Mouse (Mus musculus) C2C12 (cell line): ENCODE results near the gene Xpo4. TPM values are rescaled to one million over a fixed set of nuclear protein-coding genes. Genes with fewer than 3 reads are reported as not detected.

ENCODE experiments used
- H3K27me3 ChIP-seq: one replicate; pipeline ENCODE4 v1.6.1; 2011; ENCODE audit not compliant: control insufficient read depth, insufficient read depth, insufficient read length
- H3K36me3 ChIP-seq: one replicate; pipeline ENCODE4 v1.6.1; 2011; ENCODE audit not compliant: control insufficient read depth, insufficient read depth
- H3K4me3 ChIP-seq: one replicate; pipeline ENCODE4 v1.5.1; 2011; ENCODE audit warnings: mild to moderate bottlenecking, control low read depth; ENCODE audit not compliant: poor library complexity, insufficient read depth, severe bottlenecking
- H3K79me2 ChIP-seq: one replicate; pipeline ENCODE4 v1.6.1; 2011; ENCODE audit not compliant: control insufficient read depth, insufficient read depth
- H3K79me3 ChIP-seq: one replicate; pipeline ENCODE4 v1.6.1; 2011; ENCODE audit warnings: low read depth, control low read depth
- H3ac ChIP-seq: one replicate; pipeline ENCODE3; 2011; ENCODE audit warnings: low read depth; ENCODE audit not compliant: control insufficient read depth, insufficient read length
- CEBPB ChIP-seq: IDR thresholded peaks from one replicate; pipeline ENCODE4 v1.6.1; 2011; ENCODE audit warnings: low read depth, mild to moderate bottlenecking, control low read depth, moderate library complexity
- CTCF ChIP-seq: IDR thresholded peaks from one replicate; pipeline ENCODE4 v1.5.1; 2011; ENCODE audit not compliant: control insufficient read depth, insufficient read depth, insufficient read length
- FOSL1 ChIP-seq: IDR thresholded peaks from one replicate; pipeline ENCODE4 v1.8.0; 2011; ENCODE audit warnings: mild to moderate bottlenecking, low read length; ENCODE audit not compliant: poor library complexity, insufficient read depth, severe bottlenecking
- MAX ChIP-seq: IDR thresholded peaks from one replicate; pipeline ENCODE4 v1.6.1; 2011; ENCODE audit warnings: mild to moderate bottlenecking, control low read depth
- MYOD1 ChIP-seq: IDR thresholded peaks from one replicate; pipeline ENCODE4 v1.6.1; 2011; ENCODE audit warnings: low read depth; ENCODE audit not compliant: control insufficient read depth, insufficient read length
- MYOG ChIP-seq: IDR thresholded peaks from one replicate; pipeline ENCODE4 v1.6.1; 2011; ENCODE audit not compliant: control insufficient read depth, insufficient read length; ENCODE audit errors: extremely low read depth
- USF1 ChIP-seq: IDR thresholded peaks from one replicate; pipeline ENCODE4 v1.6.1; 2011; ENCODE audit warnings: low read depth, mild to moderate bottlenecking, control low read depth, moderate library complexity
- polyA plus RNA-seq: library from polyadenylated mRNA; unstranded; fragments of >200 nt; fragmentation: generic; extraction: Trizol; gene quantifications from one replicate; pipeline ENCODE4 v1.2.1, GENCODE M21; 2012; ENCODE audit warnings: missing spikeins

The Xpo4 gene
- polyA plus RNA-seq, 1 experiment, result 5.3 TPM

DNA sequence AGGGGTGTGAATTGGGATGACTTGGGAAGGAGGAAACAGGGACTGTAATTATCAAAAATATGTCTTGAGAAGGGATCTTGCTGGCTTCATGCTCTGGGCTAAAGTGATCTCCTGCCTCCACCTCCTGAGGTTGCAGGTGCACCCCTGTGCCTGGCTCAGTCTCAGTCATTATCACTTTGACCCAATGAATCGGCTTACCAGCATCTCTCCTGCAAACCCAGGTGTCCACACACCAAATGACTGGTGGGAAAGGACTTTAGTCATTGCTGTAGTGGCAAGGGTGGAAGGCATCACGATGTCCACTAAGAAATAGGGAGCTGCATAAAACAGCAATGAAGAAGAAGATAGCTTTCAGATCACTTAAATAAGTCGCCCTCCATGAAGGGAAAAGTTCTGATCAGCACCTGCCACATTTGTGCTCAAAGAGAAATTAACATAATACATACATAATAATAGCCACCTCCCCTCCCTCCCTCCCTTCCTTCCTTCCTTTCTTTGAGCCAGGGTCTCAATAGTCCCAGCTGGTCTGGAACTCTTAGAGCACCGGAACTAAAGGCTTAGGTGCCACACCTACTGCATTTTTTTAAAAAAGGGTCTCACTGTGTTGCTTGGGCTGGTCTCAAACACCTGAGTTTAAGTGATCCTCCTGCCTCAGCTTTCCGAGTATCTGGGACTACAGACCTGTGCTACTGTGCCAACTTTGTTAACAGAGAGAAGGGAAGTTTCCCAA, 135.3 kb downstream of the Xpo4 start:
- Histone ChIP-seq H3K36me3 (no peaks in the 10 kb centered on the region), H3K79me2 (no peaks in the 10 kb centered on the region), H3K79me3 (no peaks in the 10 kb centered on the region), H3ac (no peak overlapping the region), H3K4me3 (no peak overlapping the region), H3K27me3 (peaks cover 13% of the 10 kb centered on the region)
- no peak for TF ChIP-seq MYOG
- no peak for TF ChIP-seq CEBPB
- no peak for TF ChIP-seq MAX
- TF ChIP-seq FOSL1, result no peak
- TF ChIP-seq MYOD1, result no peak

GRCm38 (mm10) chr14:57529086-57529785, 136.0 kb downstream of the Xpo4 start:
- Histone ChIP-seq H3ac (no peak overlapping the region), H3K79me3 (no peaks in the 10 kb centered on the region), H3K4me3 (no peak overlapping the region), H3K36me3 (no peaks in the 10 kb centered on the region), H3K27me3 (peaks cover 13% of the 10 kb centered on the region), H3K79me2 (no peaks in the 10 kb centered on the region)
- TF ChIP-seq USF1, result no peak
- no peak for TF ChIP-seq MAX
- TF ChIP-seq MYOD1, result no peak

- H3ac ChIP-seq, result no peak overlapping the region
- H3K4me3 ChIP-seq, result no peak overlapping the region
- H3K79me2 ChIP-seq, result no peaks in the 10 kb centered on the region
- TF ChIP-seq FOSL1, result no peak
- no peak for TF ChIP-seq CEBPB
- no peak for TF ChIP-seq CTCF
- no peak for TF ChIP-seq USF1
- no peak for TF ChIP-seq MYOD1
- H3K36me3 ChIP-seq, result no peaks in the 10 kb centered on the region
- H3K27me3 ChIP-seq, result peaks cover 13% of the 10 kb centered on the region
- no peaks in the 10 kb centered on the region for H3K79me3 ChIP-seq
Observed at GRCm38 (mm10) chr14:57527598-57527997, 137.6 kb downstream of the Xpo4 start.

Other genes starting within 250 kb of the Xpo4 start
- gene Ift88, start 241.4 kb downstream of the Xpo4 start, polyA plus RNA-seq, result 2.5 TPM
- 0.22 TPM for gene Il17d, start 140.7 kb downstream of the Xpo4 start, polyA plus RNA-seq
- gene Eef1akmt1, start 93.8 kb downstream of the Xpo4 start, polyA plus RNA-seq, result 74.0 TPM
- gene Gm49361, start 80.7 kb upstream of the Xpo4 start, polyA plus RNA-seq, result not detected
- 15.6 TPM for gene Lats2, start 93.0 kb upstream of the Xpo4 start, polyA plus RNA-seq
- gene Sap18, start 132.8 kb upstream of the Xpo4 start, polyA plus RNA-seq, result 111 TPM
- gene Ska3, start 160.8 kb upstream of the Xpo4 start, polyA plus RNA-seq, result 12.5 TPM
- 137 TPM for gene Mrpl57, start 160.8 kb upstream of the Xpo4 start, polyA plus RNA-seq
- 8.0 TPM for gene Zdhhc20, start 224.8 kb upstream of the Xpo4 start, polyA plus RNA-seq